Mouse (Mus musculus): ENCODE measurements around the gene Snx1. TPM values are rescaled to one million over a fixed set of nuclear protein-coding genes. Genes with fewer than 3 reads are reported as not detected.

Gene Snx1
- total and polyA plus RNA-seq, 3 experiments: 83.9 to 189 (median 113) TPM

- TF ChIP-seq USF2 (IDR thresholded peaks at IDR 0.05; ENCODE audit: borderline replicate concordance in 1 of 2, insufficient read depth in 1 of 2, low read depth in 1 of 2, low read length in 2 of 2): no peak
Measured at GRCm38 (mm10) chr9:66125543-66126455, 588 bp downstream of the Snx1 start (continued).

GRCm38 (mm10) chr9:66124681-66125542 lies 1.5 kb downstream of the Snx1 start:
- Histone ChIP-seq H3K9ac (ENCODE audit: control insufficient read depth, low read depth, low read length, poor library complexity, severe bottlenecking) (peak overlapping the region; percentile 93), H3K27me3 (ENCODE audit: control insufficient read depth in 1 of 2, insufficient read depth in 2 of 2, low read length in 2 of 2) (no peaks in the 10 kb centered on the region), H3K27ac (ENCODE audit: control insufficient read depth, low read depth, low read length) (peak overlapping the region; percentile 91), H3K4me1 (ENCODE audit: control insufficient read depth in 1 of 2, insufficient read depth in 2 of 2, low read length in 2 of 2) (peaks cover 12 to 34% of the 10 kb centered on the region in 2 experiments), H3K79me2 (ENCODE audit: control insufficient read depth, insufficient read depth, low read length, poor library complexity) (peaks cover 44% of the 10 kb centered on the region), H3K4me3 (ENCODE audit: control insufficient read depth in 1 of 2, insufficient read depth in 1 of 2, low read depth in 2 of 2, low read length in 2 of 2) (peak overlapping the region; percentile 77 to 95), H3K36me3 (ENCODE audit: control insufficient read depth in 1 of 2, insufficient read depth in 2 of 2, low read length in 2 of 2) (peaks cover 0 to 41% of the 10 kb centered on the region in 2 experiments; a peak in 2 of 4 replicates), H3K9me3 (replicated peaks; ENCODE audit: insufficient read depth, low read length) (no peaks in the 10 kb centered on the region)
- DNase-seq (ENCODE audit: low read depth, low spot score): peak; percentile 99
- no peak for TF ChIP-seq CHD2 (IDR thresholded peaks at IDR 0.05; ENCODE audit: low read length)
- peak; percentile 80 for TF ChIP-seq TCF12 (IDR thresholded peaks at IDR 0.05; ENCODE audit: low read depth, low read length)
- TF ChIP-seq MAX (IDR thresholded peaks at IDR 0.05; ENCODE audit: low read length): peak; percentile 65; the same call in 1 of the 2 replicates
- peak; percentile 38; the same call in 1 of the 2 replicates for TF ChIP-seq ZNF384 (IDR thresholded peaks at IDR 0.05; ENCODE audit: low read depth, low read length)
- peak; percentile 86 for TF ChIP-seq ELF1 (IDR thresholded peaks at IDR 0.05; ENCODE audit: low read depth, low read length)
- no peak for TF ChIP-seq GABPA (IDR thresholded peaks at IDR 0.05; ENCODE audit: low read depth, low read length)
- no peak for TF ChIP-seq JUND (IDR thresholded peaks at IDR 0.05; ENCODE audit: low read depth, low read length)
- peak; percentile 65 for TF ChIP-seq MYC (IDR thresholded peaks at IDR 0.05; ENCODE audit: low read depth, low read length)
- peak; percentile 95 for TF ChIP-seq HCFC1 (IDR thresholded peaks at IDR 0.05; ENCODE audit: low read depth, low read length)
- TF ChIP-seq RCOR1 (IDR thresholded peaks at IDR 0.05; ENCODE audit: low read depth, low read length): no peak
- TF ChIP-seq SIN3A (IDR thresholded peaks at IDR 0.05; ENCODE audit: low read length): peak; percentile 90
- no peak for TF ChIP-seq POLR2AphosphoS5 (IDR thresholded peaks at IDR 0.05; ENCODE audit: borderline replicate concordance, low read depth, low read length)
- no peak for TF ChIP-seq MEF2A (IDR thresholded peaks at IDR 0.05; ENCODE audit: extremely low read depth, insufficient replicate concordance, low read depth, low read length, poor library complexity, severe bottlenecking)
- no peak for TF ChIP-seq ZKSCAN1 (IDR thresholded peaks at IDR 0.05; ENCODE audit: low read depth, low read length)
- TF ChIP-seq RAD21 (IDR thresholded peaks at IDR 0.05; ENCODE audit: low read depth, low read length): no peak; the same call in 1 of the 2 replicates
- TF ChIP-seq POLR2AphosphoS2 (IDR thresholded peaks at IDR 0.05; ENCODE audit: low read length): peak; percentile 81
- no peak for TF ChIP-seq ZC3H11A (IDR thresholded peaks at IDR 0.05; ENCODE audit: low read depth, low read length)
- TF ChIP-seq KAT2A (conservative IDR thresholded peaks at IDR 0.05; ENCODE audit: low read depth, low read length): peak; percentile 69
- peak; percentile 82 to 86 for TF ChIP-seq POLR2A (IDR thresholded peaks at IDR 0.05; ENCODE audit: control insufficient read depth in 1 of 2, insufficient read depth in 1 of 2, low read depth in 1 of 2, low read length in 2 of 2, poor library complexity in 1 of 2)
- no peak for TF ChIP-seq GATA1 (IDR thresholded peaks at IDR 0.05; ENCODE audit: low read depth, low read length)
- TF ChIP-seq UBTF (IDR thresholded peaks at IDR 0.05; ENCODE audit: borderline replicate concordance, insufficient read depth, low read depth, low read length): peak; percentile 29; the same call in 1 of the 2 replicates
- peak; percentile 74 for TF ChIP-seq ETS1 (IDR thresholded peaks at IDR 0.05; ENCODE audit: low read depth, low read length)
- peak; percentile 23; the same call in 1 of the 2 replicates for TF ChIP-seq BHLHE40 (IDR thresholded peaks at IDR 0.05; ENCODE audit: borderline replicate concordance, low read depth, low read length)
- TF ChIP-seq ZMIZ1 (IDR thresholded peaks at IDR 0.05; ENCODE audit: low read depth, low read length): peak; percentile 83
- TF ChIP-seq MAZ (IDR thresholded peaks at IDR 0.05; ENCODE audit: low read depth, low read length): peak; percentile 91; the same call in 1 of the 2 replicates
- peak in 1 of 2 experiments; percentile 61; a peak in 3 of 4 replicates for TF ChIP-seq EP300 (IDR thresholded peaks at IDR 0.05; ENCODE audit: low read depth in 1 of 2, low read length in 2 of 2)
- TF ChIP-seq TAL1 (IDR thresholded peaks at IDR 0.05; ENCODE audit: low read length): no peak
- TF ChIP-seq SMC3 (IDR thresholded peaks at IDR 0.05; ENCODE audit: low read depth, low read length): no peak
- TF ChIP-seq USF2 (IDR thresholded peaks at IDR 0.05; ENCODE audit: borderline replicate concordance in 1 of 2, insufficient read depth in 1 of 2, low read depth in 1 of 2, low read length in 2 of 2): no peak
- TF ChIP-seq NELFE (IDR thresholded peaks at IDR 0.05; ENCODE audit: low read depth, low read length): peak; percentile 77
